Mouse (Mus musculus): ENCODE results near the gene Calml4. TPM values are rescaled to one million over a fixed set of nuclear protein-coding genes. Genes with fewer than 3 reads are reported as not detected.

The Calml4 gene
- polyA plus RNA-seq, 1 experiment, result 0.30 TPM

DNA sequence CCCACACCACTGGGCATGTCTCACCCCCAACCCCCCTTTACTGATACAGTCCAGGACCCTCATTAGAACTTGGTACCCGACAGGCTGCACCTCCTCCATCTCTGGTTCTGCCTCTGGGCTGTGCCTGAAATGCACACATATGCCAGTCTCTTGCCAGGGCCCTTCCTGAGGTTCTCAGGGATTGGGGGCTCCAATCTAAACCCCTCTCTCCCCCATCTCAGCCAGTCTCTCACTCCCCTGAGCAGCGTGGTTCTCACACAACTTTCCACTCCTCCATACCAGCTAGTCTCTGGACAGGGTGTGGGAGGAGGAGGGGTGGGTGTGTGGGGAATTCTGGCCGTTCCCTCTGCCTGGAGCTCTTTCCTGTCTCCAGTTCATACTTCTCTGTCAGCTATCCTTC lies 20.3 kb upstream of the Calml4 start:
- no peaks in the 10 kb centered on the region for H3K79me3 ChIP-seq (ENCODE audit: low read depth)
- H3K4me3 ChIP-seq (ENCODE audit: insufficient read depth, poor library complexity, severe bottlenecking), result no peak overlapping the region
- no peak overlapping the region for H3ac ChIP-seq (ENCODE audit: control insufficient read depth, insufficient read length, low read depth)
- H3K36me3 ChIP-seq (ENCODE audit: control insufficient read depth, insufficient read depth), result no peaks in the 10 kb centered on the region
- no peaks in the 10 kb centered on the region for H3K27me3 ChIP-seq (ENCODE audit: control insufficient read depth, insufficient read depth, insufficient read length)
- H3K79me2 ChIP-seq (ENCODE audit: control insufficient read depth, insufficient read depth), result no peaks in the 10 kb centered on the region
- TF ChIP-seq FOSL1 (IDR thresholded peaks at IDR 0.05; ENCODE audit: insufficient read depth, low read length, poor library complexity, severe bottlenecking), result no peak
- TF ChIP-seq USF1 (IDR thresholded peaks at IDR 0.05; ENCODE audit: low read depth), result no peak
- TF ChIP-seq CTCF (IDR thresholded peaks at IDR 0.05; ENCODE audit: control insufficient read depth, insufficient read depth, insufficient read length), result no peak
- TF ChIP-seq MAX (IDR thresholded peaks at IDR 0.05), result no peak
- TF ChIP-seq CEBPB (IDR thresholded peaks at IDR 0.05; ENCODE audit: low read depth), result no peak
- TF ChIP-seq MYOG (IDR thresholded peaks at IDR 0.05; ENCODE audit: control insufficient read depth, extremely low read depth, insufficient read length), result no peak
- no peak for TF ChIP-seq MYOD1 (IDR thresholded peaks at IDR 0.05; ENCODE audit: control insufficient read depth, insufficient read length, low read depth)

DNA sequence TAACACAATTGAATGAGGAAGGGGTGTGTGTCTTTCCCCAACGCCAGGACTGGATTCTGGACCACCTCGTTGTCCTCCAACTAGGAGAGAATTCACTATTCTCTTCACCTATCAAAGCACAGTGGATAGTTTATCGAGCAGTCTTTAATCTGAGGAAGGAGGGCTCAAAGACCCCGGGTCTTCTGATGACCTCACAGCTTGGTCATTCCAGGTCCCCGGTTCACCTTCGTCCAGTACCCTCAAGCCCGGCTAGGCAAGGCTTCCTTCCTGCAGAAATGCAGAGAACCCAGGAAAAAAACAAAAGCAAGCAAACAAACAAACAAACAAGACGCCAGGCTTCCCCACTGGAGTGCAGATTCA lies 19.8 kb upstream of the Calml4 start:
- H3K4me3 ChIP-seq (ENCODE audit: insufficient read depth, poor library complexity, severe bottlenecking), result no peak overlapping the region
- TF ChIP-seq CTCF (IDR thresholded peaks at IDR 0.05; ENCODE audit: control insufficient read depth, insufficient read depth, insufficient read length) (no peak), USF1 (IDR thresholded peaks at IDR 0.05; ENCODE audit: low read depth) (no peak), MAX (IDR thresholded peaks at IDR 0.05) (no peak), FOSL1 (IDR thresholded peaks at IDR 0.05; ENCODE audit: insufficient read depth, low read length, poor library complexity, severe bottlenecking) (no peak), MYOD1 (IDR thresholded peaks at IDR 0.05; ENCODE audit: control insufficient read depth, insufficient read length, low read depth) (no peak), CEBPB (IDR thresholded peaks at IDR 0.05; ENCODE audit: low read depth) (no peak), MYOG (IDR thresholded peaks at IDR 0.05; ENCODE audit: control insufficient read depth, extremely low read depth, insufficient read length) (no peak)
- H3K79me2 ChIP-seq (ENCODE audit: control insufficient read depth, insufficient read depth), result no peaks in the 10 kb centered on the region
- H3K79me3 ChIP-seq (ENCODE audit: low read depth), result no peaks in the 10 kb centered on the region
- no peaks in the 10 kb centered on the region for H3K36me3 ChIP-seq (ENCODE audit: control insufficient read depth, insufficient read depth)
- H3K27me3 ChIP-seq (ENCODE audit: control insufficient read depth, insufficient read depth, insufficient read length), result no peaks in the 10 kb centered on the region
- no peak overlapping the region for H3ac ChIP-seq (ENCODE audit: control insufficient read depth, insufficient read length, low read depth)

- H3K79me3 ChIP-seq (ENCODE audit: low read depth), result no peaks in the 10 kb centered on the region
- peak within 1 kb of the TSS; percentile 92 for H3ac ChIP-seq (ENCODE audit: control insufficient read depth, insufficient read length, low read depth)
- H3K36me3 ChIP-seq (ENCODE audit: control insufficient read depth, insufficient read depth), result no peaks in the 10 kb centered on the region
- no peaks in the 10 kb centered on the region for H3K27me3 ChIP-seq (ENCODE audit: control insufficient read depth, insufficient read depth, insufficient read length)
- TF ChIP-seq CTCF (IDR thresholded peaks at IDR 0.05; ENCODE audit: control insufficient read depth, insufficient read depth, insufficient read length) (no peak), MYOD1 (IDR thresholded peaks at IDR 0.05; ENCODE audit: control insufficient read depth, insufficient read length, low read depth) (no peak)
- peak within 1 kb of the TSS; percentile 46 for H3K4me3 ChIP-seq (ENCODE audit: insufficient read depth, poor library complexity, severe bottlenecking)
- H3K79me2 ChIP-seq (ENCODE audit: control insufficient read depth, insufficient read depth), result no peaks in the 10 kb centered on the region
These were observed 19.2 kb upstream of the Calml4 start, which contains the start of gene Cln6 for GRCm38 (mm10) chr9:62838506-62839171. Gene Cln6, plus strand, starts transcription at chr9:62838785.

- no peak for TF ChIP-seq MYOD1 (IDR thresholded peaks at IDR 0.05; ENCODE audit: control insufficient read depth, insufficient read length, low read depth)
- no peak for TF ChIP-seq MYOG (IDR thresholded peaks at IDR 0.05; ENCODE audit: control insufficient read depth, extremely low read depth, insufficient read length)
- no peak for TF ChIP-seq FOSL1 (IDR thresholded peaks at IDR 0.05; ENCODE audit: insufficient read depth, low read length, poor library complexity, severe bottlenecking)
- no peak for TF ChIP-seq CTCF (IDR thresholded peaks at IDR 0.05; ENCODE audit: control insufficient read depth, insufficient read depth, insufficient read length)
- no peak for TF ChIP-seq CEBPB (IDR thresholded peaks at IDR 0.05; ENCODE audit: low read depth)
- TF ChIP-seq USF1 (IDR thresholded peaks at IDR 0.05; ENCODE audit: low read depth), result no peak
- no peak for TF ChIP-seq MAX (IDR thresholded peaks at IDR 0.05)
- Histone ChIP-seq H3K79me2 (ENCODE audit: control insufficient read depth, insufficient read depth) (no peaks in the 10 kb centered on the region), H3K4me3 (ENCODE audit: insufficient read depth, poor library complexity, severe bottlenecking) (peak overlapping the region; percentile 46), H3K79me3 (ENCODE audit: low read depth) (no peaks in the 10 kb centered on the region), H3ac (ENCODE audit: control insufficient read depth, insufficient read length, low read depth) (peak overlapping the region; percentile 92), H3K27me3 (ENCODE audit: control insufficient read depth, insufficient read depth, insufficient read length) (no peaks in the 10 kb centered on the region), H3K36me3 (ENCODE audit: control insufficient read depth, insufficient read depth) (no peaks in the 10 kb centered on the region)
These were observed 18.6 kb upstream of the Calml4 start for GRCm38 (mm10) chr9:62839172-62839770.

GRCm38 (mm10) chr9:62843356-62844024 lies 14.4 kb upstream of the Calml4 start:
- TF ChIP-seq MYOD1 (IDR thresholded peaks at IDR 0.05; ENCODE audit: control insufficient read depth, insufficient read length, low read depth) (no peak), MYOG (IDR thresholded peaks at IDR 0.05; ENCODE audit: control insufficient read depth, extremely low read depth, insufficient read length) (no peak), FOSL1 (IDR thresholded peaks at IDR 0.05; ENCODE audit: insufficient read depth, low read length, poor library complexity, severe bottlenecking) (no peak), USF1 (IDR thresholded peaks at IDR 0.05; ENCODE audit: low read depth) (no peak), CTCF (IDR thresholded peaks at IDR 0.05; ENCODE audit: control insufficient read depth, insufficient read depth, insufficient read length) (no peak), CEBPB (IDR thresholded peaks at IDR 0.05; ENCODE audit: low read depth) (no peak), MAX (IDR thresholded peaks at IDR 0.05) (no peak)
- Histone ChIP-seq H3K27me3 (ENCODE audit: control insufficient read depth, insufficient read depth, insufficient read length) (no peaks in the 10 kb centered on the region), H3ac (ENCODE audit: control insufficient read depth, insufficient read length, low read depth) (no peak overlapping the region), H3K79me2 (ENCODE audit: control insufficient read depth, insufficient read depth) (no peaks in the 10 kb centered on the region), H3K4me3 (ENCODE audit: insufficient read depth, poor library complexity, severe bottlenecking) (no peak overlapping the region), H3K36me3 (ENCODE audit: control insufficient read depth, insufficient read depth) (no peaks in the 10 kb centered on the region), H3K79me3 (ENCODE audit: low read depth) (no peaks in the 10 kb centered on the region)
